Mouse (Mus musculus): ENCODE data around the gene Col5a1. TPM values are rescaled to one million over a fixed set of nuclear protein-coding genes. Genes with fewer than 3 reads are reported as not detected.

The Col5a1 gene
- polyA plus RNA-seq, 1 experiment from 2014 or later, result 37.4 TPM

DNA sequence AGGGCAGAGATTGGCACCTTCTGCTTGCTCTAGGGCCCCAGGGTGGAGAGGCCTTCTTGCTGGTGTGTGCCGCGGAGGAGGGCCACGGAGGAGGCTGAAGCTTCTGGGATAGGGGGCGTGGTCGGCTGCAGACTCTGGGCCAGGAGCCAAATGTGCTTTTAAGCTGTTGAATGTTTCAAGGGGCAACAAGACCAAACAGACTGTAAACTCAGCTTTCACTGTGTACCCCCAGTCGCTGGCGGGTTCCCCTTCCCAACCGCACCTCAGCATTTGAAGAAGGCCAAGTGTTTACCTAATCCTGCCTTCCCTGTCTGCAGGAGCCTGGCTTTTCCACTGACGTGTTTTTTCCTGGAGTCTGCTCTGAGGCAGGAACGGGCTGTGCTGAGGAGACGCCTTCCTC is 48.0 kb downstream of the Col5a1 start:
- Histone ChIP-seq H3K4me1 (peaks cover 49% of the 10 kb centered on the region), H3K9me3 (no peaks in the 10 kb centered on the region), H3K27ac (peak overlapping the region; percentile 85), H3K4me3 (0 out of 2 replicates have a peak overlapping the region, but pooled peaks have one; percentile 16), H3K27me3 (ENCODE audit: insufficient read depth, poor library complexity, severe bottlenecking) (no peaks in the 10 kb centered on the region), H3K36me3 (peaks cover 24% of the 10 kb centered on the region; the same call in 1 of the 2 replicates)
- WGBS, result 31% methylated on average over 11 of the region's 11 CpGs
- DNase-seq (ENCODE audit: low spot score), result no peak

DNA sequence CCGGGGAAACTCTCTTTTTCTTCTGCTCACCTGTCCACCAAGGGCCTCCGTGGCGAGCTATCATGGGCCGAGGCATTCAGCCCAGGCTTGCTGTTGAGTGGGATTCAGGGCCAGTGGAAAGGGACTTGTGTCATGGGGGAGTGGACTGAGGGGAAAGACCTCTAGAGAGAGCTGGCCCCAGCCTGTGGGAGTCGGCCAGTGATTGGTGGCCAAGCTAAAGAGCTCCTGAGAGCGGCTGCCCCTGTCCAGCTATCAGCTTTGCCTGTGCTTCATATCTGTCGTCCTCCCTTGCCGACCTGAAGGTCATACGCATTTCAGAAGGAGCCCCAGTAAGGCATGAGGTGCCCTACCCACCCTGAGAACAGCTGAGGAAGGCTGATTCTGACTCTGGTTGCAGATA is 48.6 kb downstream of the Col5a1 start:
- H3K9me3 ChIP-seq, result no peaks in the 10 kb centered on the region
- no peaks in the 10 kb centered on the region for H3K27me3 ChIP-seq (ENCODE audit: insufficient read depth, poor library complexity, severe bottlenecking)
- H3K4me1 ChIP-seq, result peaks cover 49% of the 10 kb centered on the region
- 30% methylated on average over 9 of the region's 9 CpGs for WGBS
- no peak for DNase-seq (ENCODE audit: low spot score)
- H3K27ac ChIP-seq, result peak overlapping the region; percentile 85
- H3K4me3 ChIP-seq, result 0 out of 2 replicates have a peak overlapping the region, but pooled peaks have one; percentile 16
- H3K36me3 ChIP-seq, result peaks cover 20% of the 10 kb centered on the region; the same call in 1 of the 2 replicates

DNA sequence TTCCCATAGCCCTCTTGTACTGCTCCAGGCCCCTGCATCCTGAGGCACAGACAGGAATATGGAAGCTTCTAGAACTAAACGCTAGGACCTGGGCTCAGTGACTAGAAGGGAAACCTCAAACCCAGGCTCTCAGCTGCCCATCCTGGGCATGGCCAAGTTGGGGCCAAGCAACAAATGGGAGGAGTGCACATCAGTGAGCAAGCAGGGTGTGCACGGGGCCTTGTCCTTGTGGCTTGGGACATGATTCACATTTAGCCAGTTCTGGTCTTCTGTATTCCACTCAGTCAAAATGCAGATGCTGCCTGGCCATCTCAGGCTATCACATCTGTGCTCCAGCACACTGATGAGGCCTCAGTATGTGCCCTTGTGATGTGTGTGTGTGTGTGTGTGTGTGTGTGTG is 49.2 kb downstream of the Col5a1 start:
- 85% methylated on average over 2 of the region's 2 CpGs for WGBS
- no peak for DNase-seq (ENCODE audit: low spot score)
- Histone ChIP-seq H3K36me3 (peaks cover 20% of the 10 kb centered on the region; the same call in 1 of the 2 replicates), H3K27ac (peak overlapping the region; percentile 85), H3K9me3 (no peaks in the 10 kb centered on the region), H3K4me1 (peaks cover 49% of the 10 kb centered on the region), H3K4me3 (no peak overlapping the region), H3K27me3 (ENCODE audit: insufficient read depth, poor library complexity, severe bottlenecking) (no peaks in the 10 kb centered on the region)

DNA sequence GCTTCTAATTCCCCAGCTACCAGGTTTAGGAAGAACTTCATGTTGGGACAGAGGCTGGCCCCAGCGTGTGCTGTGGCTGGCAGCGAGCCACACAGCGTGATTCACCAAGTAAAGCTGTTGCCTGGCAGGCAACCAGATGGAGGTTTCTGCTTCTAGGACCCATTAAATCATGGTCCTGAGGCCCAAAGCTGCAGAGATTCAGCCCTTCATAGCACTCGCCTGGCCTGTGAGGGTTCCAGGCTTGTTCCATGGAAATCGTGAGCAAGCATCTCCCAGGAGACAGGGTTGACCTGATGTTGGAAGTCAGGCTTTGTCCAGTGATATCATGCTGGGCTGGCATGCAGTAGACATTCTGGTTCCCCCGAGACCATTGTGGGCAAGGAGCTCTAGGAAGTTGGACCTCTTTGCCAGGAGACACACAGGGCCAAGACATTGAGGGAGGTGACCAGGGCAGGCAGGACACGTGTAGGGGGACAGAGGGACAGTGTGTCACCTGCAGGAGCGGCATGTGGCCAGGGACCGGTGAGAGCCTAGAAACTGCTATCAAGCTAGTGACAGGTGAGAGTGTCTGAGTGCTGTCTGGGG is 50.5 kb downstream of the Col5a1 start:
- H3K9me3 ChIP-seq, result no peaks in the 10 kb centered on the region
- no peak for DNase-seq (ENCODE audit: low spot score)
- H3K27me3 ChIP-seq (ENCODE audit: insufficient read depth, poor library complexity, severe bottlenecking), result no peaks in the 10 kb centered on the region
- H3K36me3 ChIP-seq, result peaks cover 20% of the 10 kb centered on the region; the same call in 1 of the 2 replicates
- H3K4me3 ChIP-seq, result no peak overlapping the region
- H3K27ac ChIP-seq, result peak overlapping the region; percentile 85; the same call in 1 of the 2 replicates
- WGBS, result 69% methylated on average over 9 of the region's 9 CpGs
- H3K4me1 ChIP-seq, result peaks cover 48% of the 10 kb centered on the region

DNA sequence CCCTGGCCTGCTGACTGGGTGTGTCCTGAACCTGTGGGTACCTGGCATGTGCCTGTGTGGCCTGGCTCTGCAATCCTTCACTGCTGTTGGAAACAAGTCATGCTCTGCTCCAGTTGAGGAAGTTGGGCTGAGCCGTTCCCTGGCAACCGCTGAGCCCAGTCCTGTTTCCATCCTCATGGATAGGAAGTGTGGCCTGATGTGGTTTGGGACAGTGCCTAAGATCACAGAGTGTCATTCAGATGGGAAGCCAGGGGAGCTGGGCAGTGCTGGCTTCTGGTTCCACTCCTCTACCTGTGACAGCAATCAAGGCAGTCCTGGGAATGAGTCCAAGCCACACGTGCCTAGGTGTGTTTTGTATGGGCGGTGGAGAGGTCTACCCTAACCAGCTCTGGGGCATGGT is 53.2 kb downstream of the Col5a1 start:
- no peak for DNase-seq (ENCODE audit: low spot score)
- 84% methylated on average over 4 of the region's 4 CpGs for WGBS
- H3K36me3 ChIP-seq, result peaks cover 12% of the 10 kb centered on the region; the same call in 1 of the 2 replicates
- H3K4me3 ChIP-seq, result no peak overlapping the region
- H3K27me3 ChIP-seq (ENCODE audit: insufficient read depth, poor library complexity, severe bottlenecking), result no peaks in the 10 kb centered on the region
- H3K27ac ChIP-seq, result no peak overlapping the region
- H3K4me1 ChIP-seq, result peaks cover 35% of the 10 kb centered on the region
- no peaks in the 10 kb centered on the region for H3K9me3 ChIP-seq

DNA sequence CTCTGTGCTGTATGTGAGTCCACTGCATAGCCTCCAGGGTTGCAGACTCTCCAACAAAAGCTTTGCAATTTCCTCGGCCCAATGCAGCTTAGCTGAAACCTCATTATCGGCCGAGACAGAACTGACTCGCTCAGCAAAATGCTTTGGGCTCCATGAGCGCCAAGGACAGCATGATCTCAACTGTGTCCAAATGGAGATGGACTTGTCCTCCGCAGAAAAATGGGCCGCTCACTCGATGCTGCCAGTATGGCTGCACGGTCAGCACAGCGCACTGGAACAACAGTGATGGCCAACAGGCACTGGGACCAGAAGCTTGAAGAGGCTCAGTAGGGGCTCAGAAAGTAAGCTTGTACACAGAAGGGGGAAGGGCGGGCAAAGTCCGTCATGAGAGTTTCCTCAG is 53.9 kb downstream of the Col5a1 start:
- Histone ChIP-seq H3K4me3 (no peak overlapping the region), H3K36me3 (peaks cover 16% of the 10 kb centered on the region; the same call in 1 of the 2 replicates), H3K4me1 (peaks cover 28% of the 10 kb centered on the region), H3K27me3 (ENCODE audit: insufficient read depth, poor library complexity, severe bottlenecking) (no peaks in the 10 kb centered on the region), H3K27ac (no peak overlapping the region), H3K9me3 (no peaks in the 10 kb centered on the region)
- no peak for DNase-seq (ENCODE audit: low spot score)
- WGBS, result 89% methylated on average over 12 of the region's 12 CpGs

DNA sequence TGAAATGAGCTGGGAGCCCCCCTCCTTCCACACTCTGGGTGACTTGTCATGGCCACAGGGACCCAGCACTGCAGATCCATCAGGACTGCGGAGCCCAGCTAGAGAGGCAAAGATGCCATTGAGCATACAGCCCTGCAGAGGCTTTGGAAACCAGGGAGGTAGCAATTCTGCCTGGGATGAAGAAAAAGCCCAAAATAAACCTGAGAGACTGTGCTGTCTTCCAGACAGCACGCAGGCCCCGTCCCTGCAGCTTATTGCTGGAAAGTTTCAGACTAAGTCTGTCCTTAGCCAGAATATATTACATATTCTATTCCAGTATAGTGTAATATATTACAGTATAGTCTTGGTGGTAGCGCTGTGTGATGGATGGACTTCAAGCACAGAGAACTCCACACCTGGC is 61.0 kb downstream of the Col5a1 start:
- Histone ChIP-seq H3K36me3 (peaks cover 33% of the 10 kb centered on the region), H3K4me3 (no peak overlapping the region), H3K27ac (no peak overlapping the region), H3K27me3 (ENCODE audit: insufficient read depth, poor library complexity, severe bottlenecking) (no peaks in the 10 kb centered on the region), H3K4me1 (peaks cover 14% of the 10 kb centered on the region), H3K9me3 (no peaks in the 10 kb centered on the region)
- 78% methylated on average over 4 of the region's 4 CpGs for WGBS
- no peak for DNase-seq (ENCODE audit: low spot score)

DNA sequence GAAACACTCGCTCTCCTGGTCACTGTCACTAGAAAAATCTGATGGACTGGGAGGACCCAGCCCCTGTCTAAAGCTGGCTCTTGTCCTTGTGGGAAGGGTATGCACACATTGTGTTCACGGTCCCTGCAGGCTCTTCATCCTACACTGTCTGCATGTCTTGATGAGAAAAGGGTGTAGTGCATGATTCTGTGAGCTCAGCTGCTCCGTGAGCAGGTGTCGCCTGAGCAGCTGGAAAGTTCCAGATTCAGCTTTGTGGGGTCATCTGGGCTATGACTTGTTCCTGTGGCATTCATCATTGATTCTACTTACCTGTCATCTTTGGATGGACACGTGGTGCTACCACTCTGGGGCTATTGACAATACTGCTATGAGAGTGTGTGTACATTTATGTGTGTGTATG is 61.7 kb downstream of the Col5a1 start:
- Histone ChIP-seq H3K27ac (no peak overlapping the region), H3K9me3 (no peaks in the 10 kb centered on the region), H3K36me3 (peaks cover 40% of the 10 kb centered on the region), H3K27me3 (ENCODE audit: insufficient read depth, poor library complexity, severe bottlenecking) (no peaks in the 10 kb centered on the region), H3K4me1 (peaks cover 14% of the 10 kb centered on the region), H3K4me3 (no peak overlapping the region)
- 77% methylated on average over 5 of the region's 5 CpGs for WGBS
- DNase-seq (ENCODE audit: low spot score), result no peak

DNA sequence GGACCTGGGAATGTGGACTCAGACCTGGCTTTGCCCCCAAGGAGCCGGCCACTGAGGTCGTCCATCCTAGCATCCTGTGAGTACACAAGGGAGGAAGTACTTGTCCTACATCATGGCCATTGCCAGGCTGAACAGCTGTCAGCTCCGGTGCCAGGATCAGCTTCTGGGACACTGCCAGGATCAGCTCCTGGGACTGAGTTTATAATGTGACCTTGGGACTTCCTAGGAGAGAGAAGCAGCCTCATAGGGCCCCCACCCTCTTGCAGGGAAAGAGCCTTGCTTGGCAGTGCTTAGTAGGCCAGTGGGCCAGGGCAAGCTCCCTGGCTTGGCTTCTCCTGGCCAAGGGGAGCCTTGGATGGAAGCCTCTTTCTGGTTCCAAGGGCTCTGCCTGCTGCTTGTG is 67.6 kb downstream of the Col5a1 start:
- Histone ChIP-seq H3K4me3 (no peak overlapping the region), H3K9me3 (no peaks in the 10 kb centered on the region), H3K27ac (no peak overlapping the region), H3K36me3 (peaks cover 58% of the 10 kb centered on the region), H3K27me3 (ENCODE audit: insufficient read depth, poor library complexity, severe bottlenecking) (no peaks in the 10 kb centered on the region), H3K4me1 (peaks cover 41% of the 10 kb centered on the region)
- no peak for DNase-seq (ENCODE audit: low spot score)
- WGBS, result 85% methylated on average over 3 of the region's 3 CpGs

DNA sequence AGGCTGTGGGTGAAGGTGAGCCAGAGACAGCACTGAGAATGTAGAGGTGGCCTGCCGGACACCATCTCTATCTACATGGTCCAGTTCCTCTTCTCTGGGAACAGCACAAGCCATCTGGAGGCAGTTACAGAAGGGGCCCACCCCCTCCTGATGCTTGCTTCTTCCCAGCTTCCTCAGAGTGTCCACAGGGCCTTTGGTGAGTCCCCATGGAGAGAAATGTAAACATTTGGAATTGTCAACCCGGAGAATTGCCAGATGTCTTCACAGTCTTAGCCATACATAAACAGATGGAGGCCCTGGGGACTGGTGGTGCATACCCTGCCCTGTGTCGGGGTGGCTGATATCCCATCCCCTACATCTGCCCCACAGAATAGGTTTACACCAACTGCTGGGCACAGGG is 68.7 kb downstream of the Col5a1 start:
- DNase-seq (ENCODE audit: low spot score), result no peak
- WGBS, result 30% methylated on average over 3 of the region's 3 CpGs

DNA sequence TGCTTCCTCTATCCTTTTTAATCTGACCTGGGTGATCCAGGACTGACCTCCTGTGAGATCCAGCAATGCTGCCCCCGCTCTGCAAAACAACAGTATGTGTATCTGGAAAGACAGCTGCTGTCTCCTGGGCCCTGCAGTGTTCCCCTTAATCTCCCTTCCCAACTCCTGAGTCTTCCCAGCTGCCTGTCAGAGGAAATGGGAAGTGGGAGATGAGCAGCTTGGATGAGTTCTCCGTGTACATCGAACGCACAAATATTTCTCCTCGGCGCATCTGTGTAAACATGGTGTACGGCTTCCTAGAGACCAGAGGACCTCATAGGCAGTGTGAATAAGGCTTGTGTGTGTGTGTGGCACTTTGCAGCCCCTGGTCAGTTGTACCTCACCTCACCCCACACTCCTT is 70.5 kb downstream of the Col5a1 start:
- no peak for DNase-seq (ENCODE audit: low spot score)
- Histone ChIP-seq H3K4me3 (no peak overlapping the region), H3K9me3 (no peaks in the 10 kb centered on the region), H3K4me1 (peaks cover 41% of the 10 kb centered on the region), H3K27ac (0 out of 2 replicates have a peak overlapping the region, but pooled peaks have one; percentile 16), H3K36me3 (peaks cover 53% of the 10 kb centered on the region), H3K27me3 (ENCODE audit: insufficient read depth, poor library complexity, severe bottlenecking) (no peaks in the 10 kb centered on the region)
- WGBS, result 72% methylated on average over 7 of the region's 7 CpGs

More for the DNA sequence above, 68.7 kb downstream of the Col5a1 start:
- Histone ChIP-seq H3K27me3 (ENCODE audit: insufficient read depth, poor library complexity, severe bottlenecking) (no peaks in the 10 kb centered on the region), H3K4me1 (peaks cover 41% of the 10 kb centered on the region), H3K36me3 (peaks cover 55% of the 10 kb centered on the region), H3K27ac (peak overlapping the region; percentile 16; the same call in 1 of the 2 replicates), H3K9me3 (no peaks in the 10 kb centered on the region), H3K4me3 (no peak overlapping the region)

DNA sequence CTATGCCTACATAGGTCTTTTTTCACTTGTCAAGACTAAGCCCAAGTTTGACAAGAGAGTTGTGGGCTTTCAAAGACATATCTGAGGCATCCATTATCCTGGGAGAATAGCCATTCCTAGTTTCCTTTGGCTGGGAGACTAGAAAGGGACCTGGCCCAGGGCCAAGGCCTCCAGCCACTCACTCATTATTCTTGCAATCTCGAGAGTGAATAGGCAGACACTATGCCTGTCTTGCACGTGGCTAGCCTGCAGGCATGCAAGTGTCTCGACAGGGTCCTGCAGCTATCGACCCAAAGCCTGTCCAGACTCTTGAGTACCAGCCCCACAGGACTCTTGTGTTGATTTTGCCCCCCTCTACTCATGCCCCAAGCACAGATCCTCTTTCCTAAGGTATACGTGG is 71.0 kb downstream of the Col5a1 start:
- 38% methylated on average over 5 of the region's 5 CpGs for WGBS

DNA sequence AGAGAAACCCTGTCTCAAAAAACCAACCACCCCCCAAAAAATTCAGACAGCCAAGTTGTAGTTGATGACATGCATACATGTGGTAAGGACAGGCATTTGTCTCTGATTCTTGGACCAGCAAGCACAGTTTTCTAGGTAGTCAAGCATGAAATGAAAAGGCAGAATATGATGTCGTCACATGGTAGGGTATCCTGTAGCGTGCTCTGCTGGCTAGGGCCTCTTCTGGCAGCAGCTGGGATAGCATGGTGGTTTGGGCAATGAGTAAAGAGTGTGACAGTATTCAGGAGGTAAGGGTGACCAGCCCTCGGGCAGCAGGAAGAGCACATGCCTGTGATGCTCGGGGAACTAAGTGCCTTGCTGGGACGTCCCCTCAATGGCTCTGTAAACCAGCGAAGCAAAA is 73.0 kb downstream of the Col5a1 start:
- DNase-seq (ENCODE audit: low spot score), result no peak
- Histone ChIP-seq H3K27ac (no peak overlapping the region), H3K4me3 (no peak overlapping the region), H3K27me3 (ENCODE audit: insufficient read depth, poor library complexity, severe bottlenecking) (no peaks in the 10 kb centered on the region), H3K9me3 (no peaks in the 10 kb centered on the region), H3K4me1 (peaks cover 35% of the 10 kb centered on the region), H3K36me3 (peaks cover 49% of the 10 kb centered on the region)
- 68% methylated on average over 6 of the region's 6 CpGs for WGBS

More for the DNA sequence above, 71.0 kb downstream of the Col5a1 start:
- DNase-seq (ENCODE audit: low spot score), result no peak
- Histone ChIP-seq H3K9me3 (no peaks in the 10 kb centered on the region), H3K4me3 (no peak overlapping the region), H3K27ac (0 out of 2 replicates have a peak overlapping the region, but pooled peaks have one; percentile 16), H3K27me3 (ENCODE audit: insufficient read depth, poor library complexity, severe bottlenecking) (no peaks in the 10 kb centered on the region), H3K36me3 (peaks cover 53% of the 10 kb centered on the region), H3K4me1 (peaks cover 41% of the 10 kb centered on the region)

DNA sequence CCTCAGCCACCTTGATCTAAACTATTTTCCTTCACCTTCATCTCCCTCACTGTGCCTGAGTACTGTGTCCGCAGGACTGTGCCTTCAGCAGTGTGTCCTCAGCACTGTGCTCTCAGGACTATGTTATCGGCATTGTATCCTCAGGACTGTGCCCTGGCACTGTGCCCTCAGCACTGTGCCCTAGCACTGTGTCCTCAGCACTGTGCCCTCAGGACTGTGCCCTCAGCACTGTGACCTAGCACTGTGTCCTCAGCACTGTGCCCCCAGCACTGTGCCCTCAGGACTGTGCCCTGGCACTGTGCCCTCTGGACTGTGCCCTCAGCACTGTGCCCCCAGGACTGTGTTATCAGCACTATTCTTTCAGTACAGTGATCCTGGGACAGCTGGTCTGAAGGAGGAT is 75.0 kb downstream of the Col5a1 start:
- WGBS, result 90% methylated on average over 2 of the region's 2 CpGs
- Histone ChIP-seq H3K4me3 (no peak overlapping the region), H3K9me3 (no peaks in the 10 kb centered on the region), H3K4me1 (peaks cover 22% of the 10 kb centered on the region), H3K36me3 (peaks cover 55% of the 10 kb centered on the region), H3K27me3 (ENCODE audit: insufficient read depth, poor library complexity, severe bottlenecking) (no peaks in the 10 kb centered on the region), H3K27ac (no peak overlapping the region)
- no peak for DNase-seq (ENCODE audit: low spot score)

Measured in heart, embryonic 10.5 days (tissue).